Mouse (Mus musculus) heart, adult 9 months (tissue): ENCODE results near the gene Emc7.

Experiments
- DNase-seq, 2 experiments: peaks; one replicate each; pipeline ENCODE4 v3.0.0; 2022; ENCODE audit warnings: low spot score in 2 of 2

The Emc7 gene

DNA sequence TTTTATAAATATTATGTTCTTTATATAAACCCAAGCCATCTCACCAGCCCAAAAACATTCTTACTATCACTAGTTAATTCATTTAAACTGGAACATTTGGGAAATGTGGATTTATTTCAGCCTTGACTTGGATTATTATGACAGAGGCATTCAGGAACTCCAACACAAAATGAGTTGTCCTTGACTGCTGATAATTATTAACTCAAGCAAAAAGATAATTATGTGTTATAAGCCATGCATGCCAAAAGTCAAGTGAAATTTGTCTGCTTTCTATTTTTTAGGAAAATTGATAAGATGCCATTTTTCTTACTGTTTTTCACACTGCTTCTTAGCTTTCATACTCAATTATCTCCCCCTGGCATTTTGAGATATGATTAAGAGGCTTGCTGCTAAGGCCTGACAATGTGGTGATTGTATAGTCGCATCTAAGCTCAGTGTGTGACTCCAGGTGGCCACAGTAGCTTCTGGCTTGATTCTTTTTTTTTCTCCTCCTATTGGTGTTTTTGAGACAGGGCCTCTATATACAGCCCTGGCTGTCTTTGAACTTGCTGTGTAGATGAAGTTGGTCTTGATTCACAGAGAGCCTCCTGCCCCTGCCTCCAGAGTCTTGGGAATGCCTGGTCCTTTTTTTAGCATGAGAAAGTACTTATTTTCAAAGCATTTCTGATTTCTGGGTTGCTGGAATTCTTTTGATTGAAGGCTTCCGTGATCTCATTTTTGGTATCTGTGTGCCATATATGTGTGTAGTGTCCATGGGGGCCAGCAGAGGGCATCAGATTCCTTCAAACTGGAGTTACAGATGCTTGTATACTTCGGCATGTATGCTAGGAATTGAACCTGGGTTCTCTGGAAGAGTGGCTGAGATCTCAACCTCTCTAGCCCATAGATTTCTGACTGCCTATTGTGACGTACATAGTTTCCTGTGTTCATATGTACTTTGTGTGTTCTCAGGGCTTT is 66.0 kb downstream of the Emc7 start:
- no peak for DNase-seq
